Mouse (Mus musculus) ES-E14 (cell line): ENCODE measurements around the gene Gm20458. TPM values are rescaled to one million over a fixed set of nuclear protein-coding genes. Genes with fewer than 3 reads are reported as not detected.

Experiments used
- DNase-seq: peaks from one replicate; pipeline ENCODE4 v3.0.0-alpha.2; 2013; ENCODE audit warnings: low read depth, low spot score
- H3K27ac ChIP-seq: 2 replicates; pipeline ENCODE4 v1.5.1; 2012; ENCODE audit warnings: low read depth, mild to moderate bottlenecking, low read length, moderate library complexity, mixed read lengths; ENCODE audit not compliant: poor library complexity, insufficient read depth, severe bottlenecking
- H3K36me3 ChIP-seq: 2 replicates; pipeline ENCODE4 v1.6.1; 2012; ENCODE audit warnings: mild to moderate bottlenecking, low read length, moderate library complexity, mixed read lengths; ENCODE audit not compliant: control insufficient read depth, poor library complexity, insufficient read depth, severe bottlenecking
- H3K4me1 ChIP-seq, 2 experiments: fragments of 150-350 bp in 1 of 2; sonication (generic) in 1 of 2; 2 replicates each; pipeline ENCODE4 v1.6.1; 2012; ENCODE audit warnings: low read length in 2 of 2, mild to moderate bottlenecking in 1 of 2, mixed read lengths in 1 of 2; ENCODE audit not compliant: control insufficient read depth in 2 of 2, insufficient read depth in 2 of 2, poor library complexity in 1 of 2
- H3K4me3 ChIP-seq, 2 experiments: fragments of 150-350 bp in 1 of 2; sonication (generic) in 1 of 2; 2 replicates each; pipeline ENCODE4 v1.5.1; 2012; ENCODE audit warnings: low read length in 2 of 2, low read depth in 1 of 2, mild to moderate bottlenecking in 1 of 2, mixed read lengths in 1 of 2; ENCODE audit not compliant: insufficient read depth in 1 of 2, poor library complexity in 1 of 2, severe bottlenecking in 1 of 2
- H3K9ac ChIP-seq: 2 replicates; pipeline ENCODE4 v1.6.1; 2012; ENCODE audit warnings: low read depth, mild to moderate bottlenecking, low read length, mixed read lengths; ENCODE audit not compliant: poor library complexity, insufficient read depth, severe bottlenecking
- H3K9me3 ChIP-seq: fragments of 150-350 bp; sonication (generic); 2 replicates; pipeline ENCODE4 v1.6.1; 2012; ENCODE audit warnings: low read depth, mild to moderate bottlenecking, low read length; ENCODE audit not compliant: control insufficient read depth, insufficient read depth
- CHD2 ChIP-seq: IDR thresholded peaks from 2 replicates; pipeline ENCODE4 v1.6.1; 2014; ENCODE audit warnings: mild to moderate bottlenecking, low read depth, low read length, inconsistent platforms
- HCFC1 ChIP-seq: IDR thresholded peaks from 2 replicates; pipeline ENCODE4 v1.6.1; 2012; ENCODE audit warnings: low read length, inconsistent platforms, borderline replicate concordance; ENCODE audit not compliant: insufficient read depth
- MAFK ChIP-seq: IDR thresholded peaks from 2 replicates; pipeline ENCODE4 v1.6.1; 2014; ENCODE audit warnings: mild to moderate bottlenecking, low read depth, low read length, inconsistent platforms; ENCODE audit not compliant: insufficient read depth
- ZC3H11A ChIP-seq: IDR thresholded peaks from 2 replicates; pipeline ENCODE4 v1.6.1; 2012; ENCODE audit warnings: low read depth, mild to moderate bottlenecking, inconsistent platforms, low read length, borderline replicate concordance
- ZNF384 ChIP-seq: IDR thresholded peaks from 2 replicates; pipeline ENCODE4 v1.6.1; 2012; ENCODE audit warnings: low read depth, low read length, inconsistent platforms
- in situ Hi-C, 2 experiments: fragments of 600-800 bp; cut with MboI; formaldehyde crosslinking; loops; one replicate each; pipeline ENCODE4 v1.15.1; 2025; ENCODE audit warnings: low sequenced_read_pairs in 2 of 2, inconsistent platforms in 1 of 2; ENCODE audit not compliant: unreplicated experiment in 2 of 2
- total RNA-seq: library from RNA; depleted of rRNA; stranded (reverse); fragments of 300-350 nt; gene quantifications from 2 replicates; pipeline ENCODE4 v1.2.3, GENCODE M21; 2012

Gene Gm20458
- total RNA-seq, 1 experiment: not detected

- in situ Hi-C loops: no loop called here
- TF ChIP-seq HCFC1: no peak
- TF ChIP-seq ZNF384: no peak
- Histone ChIP-seq H3K36me3 (peaks cover 1% of the 10 kb centered on the region; the same call in 1 of the 2 replicates), H3K9me3 (no peaks in the 10 kb centered on the region), H3K9ac (no peak overlapping the region), H3K27ac (no peak overlapping the region), H3K4me3 (no peak overlapping the region), H3K4me1 (peaks cover 1 to 11% of the 10 kb centered on the region in 2 experiments; a peak in 1 of 4 replicates)
- DNase-seq: no peak
Observed at GRCm38 (mm10) chr2:164418308-164418875, 42.4 kb upstream of the Gm20458 start.

GRCm38 (mm10) chr2:164419489-164419888 lies 41.3 kb upstream of the Gm20458 start:
- H3K27ac ChIP-seq: no peak overlapping the region
- TF ChIP-seq ZNF384 (peak; percentile 79), HCFC1 (no peak)
- H3K9me3 ChIP-seq: no peaks in the 10 kb centered on the region
- H3K4me3 ChIP-seq: no peak overlapping the region
- H3K9ac ChIP-seq: no peak overlapping the region
- peaks cover 5% of the 10 kb centered on the region; the same call in 1 of the 2 replicates for H3K36me3 ChIP-seq
- in situ Hi-C loops: no loop called here
- peaks cover 1 to 8% of the 10 kb centered on the region in 2 experiments; a peak in 1 of 4 replicates for H3K4me1 ChIP-seq
- DNase-seq: no peak

GRCm38 (mm10) chr2:164421306-164421705 lies 39.5 kb upstream of the Gm20458 start:
- Histone ChIP-seq H3K36me3 (peaks cover 8% of the 10 kb centered on the region; the same call in 1 of the 2 replicates), H3K9me3 (no peaks in the 10 kb centered on the region), H3K9ac (no peak overlapping the region), H3K27ac (no peak overlapping the region; the same call in 1 of the 2 replicates), H3K4me1 (peaks cover 2 to 10% of the 10 kb centered on the region in 2 experiments; a peak in 1 of 4 replicates), H3K4me3 (no peak overlapping the region)
- DNase-seq: no peak
- TF ChIP-seq ZNF384 (no peak), MAFK (no peak), HCFC1 (no peak), ZC3H11A (no peak), CHD2 (no peak)
- in situ Hi-C loops: no loop called here

GRCm38 (mm10) chr2:164421979-164422378 lies 38.8 kb upstream of the Gm20458 start:
- Histone ChIP-seq H3K4me1 (peaks cover 3 to 13% of the 10 kb centered on the region in 2 experiments; a peak in 1 of 4 replicates), H3K27ac (no peak overlapping the region), H3K4me3 (no peak overlapping the region), H3K36me3 (peaks cover 11% of the 10 kb centered on the region; the same call in 1 of the 2 replicates), H3K9ac (no peak overlapping the region), H3K9me3 (no peaks in the 10 kb centered on the region)
- no peak for DNase-seq
- TF ChIP-seq HCFC1 (no peak), CHD2 (no peak), MAFK (no peak), ZNF384 (no peak), ZC3H11A (no peak)
- in situ Hi-C loops: no loop called here
